Mouse (Mus musculus) forebrain, embryonic 15.5 days (tissue): ENCODE measurements at regions not wholly inside any gene's neighbourhood (a gene's known extent, or its start where the extent isn't known, plus 50 kb on each side); places are given as distances from the start of the nearest gene placed in this dataset.

Experiments used
- ATAC-seq: fragments of 200-750 bp; cut with Nextera tagmentation; replicated peaks from 2 replicates; pipeline ENCODE4 v1.8.0; 2017; ENCODE audit warnings: mild to moderate bottlenecking, moderate TSS enrichment, moderate library complexity
- H3K27ac ChIP-seq: fragments of 300-500 bp; sonication (generic); replicated peaks from 2 replicates; pipeline ENCODE4 v1.5.1; 2015; ENCODE audit warnings: mild to moderate bottlenecking, inconsistent platforms
- H3K27me3 ChIP-seq: fragments of 300-500 bp; sonication (generic); 2 replicates; pipeline ENCODE4 v1.6.1; 2015; ENCODE audit warnings: inconsistent platforms
- H3K36me3 ChIP-seq: fragments of 300-500 bp; sonication (generic); 2 replicates; pipeline ENCODE4 v1.6.1; 2015; ENCODE audit warnings: mild to moderate bottlenecking, inconsistent platforms
- H3K4me1 ChIP-seq: fragments of 300-500 bp; sonication (generic); 2 replicates; pipeline ENCODE4 v1.6.1; 2015; ENCODE audit warnings: inconsistent platforms
- H3K4me2 ChIP-seq: fragments of 300-500 bp; sonication (generic); replicated peaks from 2 replicates; pipeline ENCODE4 v1.6.1; 2015; ENCODE audit warnings: mild to moderate bottlenecking, inconsistent platforms
- H3K4me3 ChIP-seq: fragments of 300-500 bp; sonication (generic); 2 replicates; pipeline ENCODE4 v1.5.1; 2015; ENCODE audit warnings: mild to moderate bottlenecking, inconsistent platforms
- H3K9ac ChIP-seq: fragments of 300-500 bp; sonication (generic); replicated peaks from 2 replicates; pipeline ENCODE4 v1.6.1; 2015; ENCODE audit warnings: mild to moderate bottlenecking, inconsistent platforms
- H3K9me3 ChIP-seq: fragments of 300-500 bp; sonication (generic); 2 replicates; pipeline ENCODE4 v1.6.1; 2016; ENCODE audit warnings: inconsistent platforms
- WGBS: fragments of 180-500 bp; shearing (Covaris S2); methylation state at CpG from one replicate; pipeline ENCODE4 v1.1.7; 2015; ENCODE audit warnings: mixed read lengths; 5-methylcytosine and 5-hydroxymethylcytosine counted together

- Histone ChIP-seq H3K4me3 (no peak overlapping the region), H3K36me3 (no peaks in the 10 kb centered on the region), H3K27me3 (no peaks in the 10 kb centered on the region), H3K27ac (no peak overlapping the region), H3K9me3 (no peaks in the 10 kb centered on the region), H3K4me2 (no peak overlapping the region), H3K9ac (no peak overlapping the region), H3K4me1 (no peaks in the 10 kb centered on the region)
- WGBS, result 89% methylated on average over 13 of the region's 13 CpGs
- ATAC-seq, result no peak
Measured at GRCm38 (mm10) chr10:117551234-117552048, 77.9 kb upstream of the Cpm start.

DNA sequence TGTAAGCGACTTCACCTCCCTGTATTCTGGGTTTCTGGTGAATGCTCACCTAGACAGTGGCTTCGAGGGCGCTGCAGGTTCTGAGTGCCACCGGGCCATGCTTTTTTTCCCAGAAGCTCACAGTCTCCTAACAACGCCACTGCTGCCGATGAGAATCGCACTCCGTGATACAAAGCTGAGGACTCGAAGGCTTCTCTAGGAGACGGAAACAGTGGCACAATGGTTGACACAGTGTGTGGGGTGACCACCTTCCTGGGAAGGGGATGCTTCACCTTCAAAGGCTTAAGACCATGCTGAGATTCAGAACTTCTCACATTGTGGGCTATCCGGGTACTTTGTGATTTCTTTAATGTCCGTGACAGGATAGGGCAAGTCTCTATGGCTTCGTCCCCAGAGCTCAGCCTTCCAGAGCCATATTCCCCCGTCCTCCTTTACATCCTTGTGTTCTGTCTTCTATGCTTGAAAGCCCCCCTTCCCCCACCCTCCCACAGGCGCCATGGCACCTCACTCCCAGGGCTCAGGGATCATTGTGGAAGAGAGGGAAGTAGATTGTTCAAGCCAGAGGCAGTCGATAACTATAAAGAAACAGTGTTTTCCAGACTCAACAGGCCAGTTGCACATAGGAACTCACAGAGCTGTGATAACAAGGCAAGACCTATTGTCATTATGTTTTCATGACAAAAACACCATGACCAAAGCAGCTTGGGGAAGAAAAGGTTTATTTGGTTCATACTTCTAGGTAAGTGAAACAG lies 79.3 kb upstream of the Cpm start:
- 90% methylated on average over 16 of the region's 16 CpGs for WGBS
- H3K4me3 ChIP-seq, result no peak overlapping the region
- no peak for ATAC-seq
- no peak overlapping the region for H3K27ac ChIP-seq
- no peaks in the 10 kb centered on the region for H3K4me1 ChIP-seq
- H3K27me3 ChIP-seq, result no peaks in the 10 kb centered on the region
- H3K4me2 ChIP-seq, result no peak overlapping the region
- H3K9me3 ChIP-seq, result no peaks in the 10 kb centered on the region
- no peaks in the 10 kb centered on the region for H3K36me3 ChIP-seq
- H3K9ac ChIP-seq, result no peak overlapping the region

DNA sequence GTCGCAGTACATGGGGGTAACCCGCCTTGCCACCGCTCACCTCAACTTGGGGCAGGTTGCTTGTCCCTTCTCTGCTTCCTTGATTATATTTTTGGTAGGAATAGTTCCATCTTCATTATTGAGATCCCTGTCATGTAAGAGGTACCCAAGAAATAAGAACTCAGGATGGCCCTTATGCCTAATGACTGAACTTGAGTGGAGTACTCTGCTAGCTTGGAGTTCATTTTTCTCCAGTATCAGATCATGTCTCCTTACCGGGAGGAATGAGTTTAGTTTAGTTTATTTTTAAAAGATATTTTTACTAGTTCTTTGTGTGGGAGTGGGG lies 79.8 kb upstream of the Cpm start:
- H3K27me3 ChIP-seq, result no peaks in the 10 kb centered on the region
- H3K4me2 ChIP-seq, result no peak overlapping the region
- no peak overlapping the region for H3K9ac ChIP-seq
- no peaks in the 10 kb centered on the region for H3K9me3 ChIP-seq
- 96% methylated on average over 4 of the region's 4 CpGs for WGBS
- H3K27ac ChIP-seq, result no peak overlapping the region
- no peak overlapping the region for H3K4me3 ChIP-seq
- no peaks in the 10 kb centered on the region for H3K4me1 ChIP-seq
- no peak for ATAC-seq
- no peaks in the 10 kb centered on the region for H3K36me3 ChIP-seq

GRCm38 (mm10) chr10:117548775-117549505 lies 80.4 kb upstream of the Cpm start:
- Histone ChIP-seq H3K9me3 (no peaks in the 10 kb centered on the region), H3K27me3 (no peaks in the 10 kb centered on the region), H3K4me1 (no peaks in the 10 kb centered on the region), H3K36me3 (no peaks in the 10 kb centered on the region), H3K4me3 (no peak overlapping the region), H3K9ac (no peak overlapping the region), H3K27ac (no peak overlapping the region), H3K4me2 (no peak overlapping the region)
- 91% methylated on average over 23 of the region's 23 CpGs for WGBS
- ATAC-seq, result no peak

- 93% methylated on average over 4 of the region's 4 CpGs for WGBS
Measured at GRCm38 (mm10) chr10:117548262-117548661, 81.0 kb upstream of the Cpm start.

GRCm38 (mm10) chr10:117547275-117547674 lies 82.0 kb upstream of the Cpm start:
- Histone ChIP-seq H3K9me3 (no peaks in the 10 kb centered on the region), H3K9ac (no peak overlapping the region), H3K4me2 (no peak overlapping the region), H3K4me1 (no peaks in the 10 kb centered on the region), H3K27ac (no peak overlapping the region), H3K27me3 (no peaks in the 10 kb centered on the region), H3K36me3 (no peaks in the 10 kb centered on the region), H3K4me3 (no peak overlapping the region)
- ATAC-seq, result no peak
- WGBS, result 84% methylated on average over 6 of the region's 6 CpGs

More at GRCm38 (mm10) chr10:117548262-117548661, 81.0 kb upstream of the Cpm start:
- no peak for ATAC-seq
- H3K9ac ChIP-seq, result no peak overlapping the region
- H3K4me1 ChIP-seq, result no peaks in the 10 kb centered on the region
- H3K4me2 ChIP-seq, result no peak overlapping the region
- no peak overlapping the region for H3K4me3 ChIP-seq
- H3K36me3 ChIP-seq, result no peaks in the 10 kb centered on the region
- H3K27ac ChIP-seq, result no peak overlapping the region
- no peaks in the 10 kb centered on the region for H3K27me3 ChIP-seq
- H3K9me3 ChIP-seq, result no peaks in the 10 kb centered on the region

DNA sequence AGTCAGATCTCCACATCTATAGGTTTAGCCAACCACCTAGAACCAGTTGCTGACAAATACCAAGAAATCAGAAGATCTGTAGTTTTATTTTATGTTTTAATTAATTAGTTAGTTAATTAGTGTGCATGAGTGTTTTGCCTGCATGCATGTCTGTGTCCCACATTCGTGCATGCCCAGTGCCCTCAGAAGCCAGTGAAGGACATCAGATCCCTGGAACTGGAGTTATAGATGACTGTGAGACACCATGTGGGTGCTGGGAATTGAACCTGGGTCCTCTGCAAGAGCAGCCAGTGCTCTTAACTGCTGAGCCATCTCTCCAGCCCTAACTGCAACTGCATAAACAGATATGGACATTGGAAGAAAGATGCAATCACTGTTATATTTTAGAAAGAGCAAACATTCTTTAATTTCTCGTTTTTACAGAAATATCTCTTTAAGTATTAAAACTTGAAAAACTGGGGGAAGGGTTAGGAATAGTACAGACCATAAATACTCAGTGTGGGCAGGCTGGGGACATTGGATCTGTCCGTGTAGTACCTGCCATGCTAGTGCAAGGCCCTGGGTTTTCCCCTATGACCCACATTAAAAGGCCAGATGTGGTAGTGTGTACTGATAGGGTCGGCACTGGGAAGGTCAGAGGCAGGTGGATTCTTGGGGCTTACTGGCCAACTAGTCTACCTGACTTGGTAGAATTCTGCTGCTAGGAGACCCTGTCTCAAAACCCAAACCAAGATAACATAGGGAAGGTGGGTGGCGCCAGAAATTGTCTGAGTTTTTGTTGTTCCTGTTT lies 83.3 kb upstream of the Cpm start:
- ATAC-seq, result no peak
- Histone ChIP-seq H3K9me3 (no peaks in the 10 kb centered on the region), H3K9ac (no peak overlapping the region), H3K4me1 (no peaks in the 10 kb centered on the region), H3K4me3 (no peak overlapping the region), H3K27me3 (no peaks in the 10 kb centered on the region), H3K27ac (no peak overlapping the region), H3K36me3 (no peaks in the 10 kb centered on the region), H3K4me2 (no peak overlapping the region)
- 91% methylated on average over 5 of the region's 5 CpGs for WGBS

- Histone ChIP-seq H3K9ac (no peak overlapping the region), H3K4me3 (no peak overlapping the region), H3K4me1 (no peaks in the 10 kb centered on the region), H3K27me3 (no peaks in the 10 kb centered on the region), H3K9me3 (no peaks in the 10 kb centered on the region), H3K4me2 (no peak overlapping the region), H3K36me3 (no peaks in the 10 kb centered on the region), H3K27ac (no peak overlapping the region)
- ATAC-seq, result no peak
- 39% methylated on average over 15 of the region's 15 CpGs for WGBS
Measured at GRCm38 (mm10) chr10:117544680-117545546, 84.4 kb upstream of the Cpm start.

GRCm38 (mm10) chr10:117543995-117544679 lies 85.2 kb upstream of the Cpm start:
- no peaks in the 10 kb centered on the region for H3K9me3 ChIP-seq
- H3K36me3 ChIP-seq, result no peaks in the 10 kb centered on the region
- H3K4me3 ChIP-seq, result no peak overlapping the region
- no peaks in the 10 kb centered on the region for H3K27me3 ChIP-seq
- no peak overlapping the region for H3K9ac ChIP-seq
- no peak for ATAC-seq
- 74% methylated on average over 13 of the region's 13 CpGs for WGBS
- H3K4me1 ChIP-seq, result no peaks in the 10 kb centered on the region
- H3K27ac ChIP-seq, result no peak overlapping the region
- no peak overlapping the region for H3K4me2 ChIP-seq

GRCm38 (mm10) chr10:117543696-117543950 lies 85.7 kb upstream of the Cpm start:
- Histone ChIP-seq H3K4me2 (no peak overlapping the region), H3K27me3 (no peaks in the 10 kb centered on the region), H3K4me3 (no peak overlapping the region), H3K9ac (no peak overlapping the region), H3K4me1 (no peaks in the 10 kb centered on the region), H3K9me3 (no peaks in the 10 kb centered on the region), H3K27ac (no peak overlapping the region), H3K36me3 (no peaks in the 10 kb centered on the region)
- ATAC-seq, result no peak
- WGBS, result 91% methylated on average over 6 of the region's 6 CpGs
